Mouse (Mus musculus) embryonic fibroblast, embryonic 13.5 days (primary cell): ENCODE results near the gene Rbbp4.

ENCODE experiments used
- CTCF ChIP-seq: IDR thresholded peaks from 2 replicates; pipeline ENCODE4 v1.5.1; 2011; ENCODE audit warnings: mild to moderate bottlenecking, control low read depth, low read length, moderate library complexity, borderline replicate concordance; ENCODE audit not compliant: insufficient read depth
- POLR2A ChIP-seq: IDR thresholded peaks from 2 replicates; pipeline ENCODE4 v1.6.1; 2011; ENCODE audit warnings: low read depth, mild to moderate bottlenecking, control low read depth, low read length, moderate library complexity

GRCm38 (mm10) chr4:129377601-129378390, 42.6 kb upstream of the Rbbp4 start, which contains the start of gene Zbtb8a:
- TF ChIP-seq POLR2A (no peak), CTCF (no peak)
